Mouse (Mus musculus) spleen, postnatal 36 days (tissue): ENCODE data around the gene Il18r1.

ENCODE experiments used
- DNase-seq, 2 experiments: peaks; one replicate each; pipeline ENCODE4 v3.0.0; 2022; ENCODE audit warnings: low spot score in 2 of 2, mixed read lengths in 1 of 2

Il18r1 gene

GRCm38 (mm10) chr1:40494594-40494993 is 29.2 kb downstream of the Il18r1 start:
- DNase-seq = no peak

GRCm38 (mm10) chr1:40499708-40500107 is 34.4 kb downstream of the Il18r1 start:
- DNase-seq = no peak

DNA sequence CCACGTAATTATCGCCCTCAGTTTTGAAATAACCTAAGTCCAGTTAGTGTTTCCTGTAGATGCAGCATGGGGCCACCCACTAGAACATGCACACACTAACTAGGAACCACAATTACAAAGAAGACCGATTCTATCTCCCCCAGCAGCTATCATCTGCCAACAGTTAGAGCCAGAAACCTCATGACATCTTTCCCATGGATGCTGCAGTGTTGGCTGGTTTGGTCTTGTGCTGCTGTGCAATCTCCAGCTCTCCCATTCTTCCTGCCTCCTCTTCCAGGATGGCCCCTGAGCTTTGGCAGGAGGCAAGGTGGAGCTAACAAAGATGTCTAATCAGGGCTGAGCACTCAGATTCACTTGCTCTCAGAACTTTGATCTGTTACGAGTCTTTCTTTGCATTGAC is 35.8 kb downstream of the Il18r1 start:
- no peak for DNase-seq

GRCm38 (mm10) chr1:40501546-40502398 is 36.4 kb downstream of the Il18r1 start:
- DNase-seq = peak in 1 of 2 experiments; percentile 7

DNA sequence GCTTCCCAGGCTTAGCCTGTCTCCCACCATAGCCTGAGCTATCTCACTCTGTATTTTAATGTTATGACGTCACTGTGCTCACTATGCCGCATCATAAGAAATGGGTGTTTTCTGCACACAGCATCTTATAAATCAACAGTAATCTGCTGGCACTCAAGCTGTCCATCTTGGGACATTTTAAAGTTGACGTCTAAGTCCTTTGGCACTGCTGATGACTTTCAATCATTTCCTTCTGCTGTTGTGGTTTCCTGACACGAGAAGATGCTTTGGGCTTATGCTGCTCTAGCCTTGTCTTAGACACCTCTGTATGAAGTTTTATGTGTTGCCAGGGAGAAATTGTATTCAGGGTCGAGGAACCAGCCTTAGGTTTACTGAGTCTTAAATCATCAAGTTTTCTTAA is 39.2 kb downstream of the Il18r1 start:
- DNase-seq = no peak

GRCm38 (mm10) chr1:40514851-40515585 is 49.7 kb downstream of the Il18r1 start, which contains the start of gene Il18rap:
Gene Il18rap (plus strand): TSS chr1:40515362.
- DNase-seq = peak; percentile 5 to 36

DNA sequence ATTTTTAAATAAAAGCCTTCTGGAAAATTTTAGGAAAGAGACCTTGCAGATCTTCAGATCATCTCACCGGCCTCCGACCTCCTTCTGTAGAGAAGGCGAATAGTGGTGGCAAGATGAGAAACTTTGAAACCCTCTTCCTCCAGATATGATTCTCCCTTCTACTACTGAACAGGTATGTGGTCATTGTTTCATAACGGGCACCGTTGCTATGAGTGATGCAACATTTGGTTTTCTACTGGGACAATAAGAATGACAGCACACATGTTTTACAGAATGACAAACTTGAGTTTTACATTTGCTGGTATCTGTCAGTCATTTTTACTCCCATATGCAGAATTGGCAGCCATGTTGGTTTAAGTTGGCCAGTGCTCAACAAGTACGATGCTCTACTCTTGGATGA is 51.0 kb downstream of the Il18r1 start:
- no peak for DNase-seq

GRCm38 (mm10) chr1:40522918-40523317 is 57.6 kb downstream of the Il18r1 start:
- DNase-seq = no peak

DNA sequence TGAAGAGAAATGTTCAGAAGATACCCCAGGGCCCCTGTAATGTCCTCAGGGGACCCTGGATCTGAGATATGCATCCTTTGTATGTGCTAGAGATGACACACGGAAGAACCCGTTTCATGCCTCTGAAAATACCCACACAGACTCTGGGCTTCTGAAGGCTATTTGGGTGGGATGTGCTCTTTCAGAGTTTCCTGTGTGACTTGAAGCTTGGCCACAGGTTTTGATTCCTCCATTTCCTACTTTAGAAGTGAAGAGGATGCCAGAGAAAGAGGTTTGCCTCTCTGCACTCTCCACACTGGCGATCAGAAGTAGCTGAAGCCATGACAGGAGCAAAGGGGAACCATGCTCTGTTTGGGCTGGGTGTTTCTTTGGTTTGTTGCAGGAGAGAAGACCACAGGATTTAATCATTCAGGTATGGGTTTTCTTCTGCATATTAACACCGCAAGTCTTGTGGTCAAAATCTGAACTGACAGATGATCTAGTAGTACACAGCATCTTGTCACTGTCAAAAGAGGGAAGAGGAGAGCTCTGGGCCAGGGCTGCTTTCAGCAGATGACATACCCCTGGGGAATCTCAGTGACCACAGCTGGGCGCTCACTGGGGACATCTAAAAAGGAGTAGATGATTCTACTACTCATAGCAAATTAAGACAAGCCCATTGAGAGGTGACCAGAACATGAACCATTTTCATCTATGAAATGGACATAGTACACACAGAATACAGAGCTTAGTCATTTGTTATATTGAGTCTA is 58.8 kb downstream of the Il18r1 start:
- DNase-seq = no peak

DNA sequence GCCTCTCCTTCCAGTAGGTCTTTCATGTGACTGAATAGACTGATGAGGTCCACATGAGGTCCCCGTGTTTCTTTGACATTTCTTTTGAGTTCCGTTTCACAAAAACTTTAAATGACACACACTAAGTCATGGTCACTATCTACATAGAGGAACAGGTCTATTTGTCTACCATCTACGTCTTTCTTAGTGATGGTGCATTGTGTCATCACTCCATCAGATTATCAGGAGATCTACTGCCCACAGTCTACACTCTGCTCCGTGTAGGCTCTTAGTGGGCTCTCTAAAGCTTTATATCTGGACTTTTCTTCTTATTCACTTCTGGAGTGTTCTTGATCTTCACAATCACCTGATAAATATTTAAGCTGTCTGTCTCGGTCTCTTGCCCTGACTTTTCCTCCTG is 63.9 kb downstream of the Il18r1 start:
- no peak for DNase-seq

GRCm38 (mm10) chr1:40537577-40537976 is 72.2 kb downstream of the Il18r1 start:
- no peak for DNase-seq

- DNase-seq = peak; percentile 12 to 47
Measured at GRCm38 (mm10) chr1:40544650-40545049, 79.3 kb downstream of the Il18r1 start.

DNA sequence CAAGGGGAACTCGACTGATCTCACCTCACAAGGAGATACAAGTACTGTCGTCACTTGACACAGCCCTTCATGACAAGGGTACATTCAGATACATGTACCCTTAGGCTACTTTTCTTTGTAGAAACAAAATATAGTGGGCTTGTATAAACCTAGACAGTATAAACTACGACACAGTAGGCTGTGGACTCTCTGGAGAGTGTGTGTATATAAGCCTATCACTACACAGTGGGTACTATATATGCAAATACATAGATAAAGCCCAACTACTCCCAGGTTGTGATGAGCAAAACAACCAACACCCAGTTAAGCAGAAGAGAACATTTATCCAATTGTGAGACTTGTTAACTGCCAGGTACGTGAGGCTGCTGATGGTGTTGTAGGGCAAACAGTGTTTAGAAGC is 81.3 kb downstream of the Il18r1 start:
- no peak for DNase-seq

GRCm38 (mm10) chr1:40547064-40547572 is 81.8 kb downstream of the Il18r1 start:
- no peak for DNase-seq

- no peak for DNase-seq
Measured at GRCm38 (mm10) chr1:40547762-40548161, 82.4 kb downstream of the Il18r1 start.
